Mouse (Mus musculus) adrenal gland, postnatal 10 days (tissue): ENCODE measurements around the gene Prkd1. TPM values are rescaled to one million over a fixed set of nuclear protein-coding genes. Genes with fewer than 3 reads are reported as not detected.

Experiments
- DNase-seq: peaks from one replicate; pipeline ENCODE4 v3.0.0; 2021; ENCODE audit warnings: mixed read lengths
- total RNA-seq, 2 experiments: library from RNA; stranded (reverse); gene quantifications; 2 replicates each; pipeline ENCODE4 v1.2.3; 2021

Gene Prkd1
- total RNA-seq, 2 experiments from 2014 or later: 10.0 to 13.1 TPM

DNA sequence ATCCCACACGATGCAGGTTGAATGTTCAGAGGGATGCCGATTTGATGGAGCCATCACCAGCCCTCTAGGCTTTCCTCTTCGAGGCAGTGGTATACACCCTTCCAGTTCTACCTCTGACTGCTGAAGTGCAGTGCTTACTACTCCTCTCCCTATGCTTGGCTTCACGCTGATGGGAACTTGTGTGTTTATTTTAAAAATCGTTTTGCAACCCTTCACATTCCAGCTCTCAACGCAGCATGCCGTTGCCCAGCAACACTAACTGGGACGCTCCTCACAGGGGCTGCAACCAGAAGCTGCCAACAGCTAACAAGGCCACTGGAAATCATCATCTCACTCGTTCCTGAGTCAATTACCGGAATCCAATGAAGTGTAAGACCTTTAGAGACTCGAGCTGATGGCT is 296.5 kb downstream of the Prkd1 start:
- DNase-seq: peak; percentile 10

DNA sequence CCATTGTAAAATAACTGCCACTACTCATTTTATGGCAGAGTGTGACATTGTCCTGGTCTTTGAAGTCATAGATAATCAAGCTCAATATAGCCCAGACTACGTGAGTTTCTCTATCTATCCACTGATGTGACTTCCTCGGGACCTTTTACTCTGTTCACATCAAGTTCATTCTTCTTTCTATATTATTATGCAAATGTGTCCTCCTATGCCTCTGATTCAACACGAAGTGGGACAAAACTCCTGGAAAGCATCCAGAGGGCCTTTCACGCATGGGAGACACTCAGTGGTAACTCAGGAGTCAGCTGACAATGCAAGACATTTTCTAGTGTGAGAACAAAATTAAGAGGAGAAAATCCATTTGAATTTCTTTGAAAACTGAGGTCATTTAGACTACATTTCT is 315.7 kb downstream of the Prkd1 start:
- DNase-seq: no peak

DNA sequence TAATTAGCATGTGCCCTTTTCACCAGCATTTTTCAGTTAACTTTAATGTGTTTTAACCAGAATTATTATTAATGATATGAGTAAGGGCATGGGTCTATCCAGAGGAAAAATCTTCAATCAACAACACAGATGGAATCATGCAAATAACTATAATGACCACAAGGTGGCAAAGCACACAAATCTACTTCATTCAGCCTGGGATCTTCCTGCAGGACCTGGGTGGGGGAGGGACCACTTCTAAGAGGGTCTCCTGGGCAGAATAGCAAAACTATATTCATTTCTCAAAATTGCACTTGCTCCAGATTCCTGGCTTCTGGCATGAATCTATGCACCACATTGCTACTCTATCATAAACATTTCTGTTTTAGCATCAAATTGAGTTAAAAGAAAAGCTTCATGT is 334.3 kb downstream of the Prkd1 start:
- peak; percentile 6 for DNase-seq

DNA sequence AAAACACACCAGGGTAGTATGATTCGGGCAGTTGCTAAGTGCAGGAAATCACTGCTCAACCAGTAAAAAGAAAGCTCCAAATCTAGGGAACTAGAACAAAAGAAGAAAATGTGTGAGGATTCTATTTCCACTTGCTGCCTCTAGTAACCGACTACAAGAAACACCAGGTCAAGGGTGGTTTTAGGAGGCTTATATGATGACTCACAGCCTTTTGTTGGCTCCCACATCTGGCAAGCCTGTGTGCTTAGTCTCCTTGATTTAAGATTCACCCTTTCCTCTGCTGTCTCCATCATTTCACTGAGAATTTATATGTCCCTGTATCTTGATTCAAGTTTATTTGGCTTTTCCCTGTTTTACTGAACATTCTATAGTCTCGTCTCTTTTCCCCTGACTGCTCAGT is 339.6 kb downstream of the Prkd1 start:
- peak; percentile 6 for DNase-seq

DNA sequence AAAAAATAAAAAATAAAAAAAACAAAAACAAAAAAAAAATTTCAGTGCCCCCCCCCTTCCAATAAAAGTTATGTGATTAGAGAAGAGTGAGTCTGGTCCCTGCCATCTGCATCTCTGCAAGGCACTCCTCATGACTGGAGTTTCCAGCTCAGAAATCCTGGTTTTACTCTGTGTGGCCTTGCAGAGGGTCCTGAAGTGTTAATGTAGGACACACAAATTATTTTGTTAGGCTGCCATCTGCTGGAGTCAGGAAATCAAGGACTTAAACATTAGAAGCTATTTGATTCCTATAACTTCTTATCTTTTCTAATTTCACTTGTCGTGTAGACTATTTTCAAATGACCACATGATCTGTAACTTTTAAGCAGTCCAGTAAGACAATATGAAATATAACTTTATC is 347.6 kb downstream of the Prkd1 start:
- DNase-seq: peak; percentile 5

DNA sequence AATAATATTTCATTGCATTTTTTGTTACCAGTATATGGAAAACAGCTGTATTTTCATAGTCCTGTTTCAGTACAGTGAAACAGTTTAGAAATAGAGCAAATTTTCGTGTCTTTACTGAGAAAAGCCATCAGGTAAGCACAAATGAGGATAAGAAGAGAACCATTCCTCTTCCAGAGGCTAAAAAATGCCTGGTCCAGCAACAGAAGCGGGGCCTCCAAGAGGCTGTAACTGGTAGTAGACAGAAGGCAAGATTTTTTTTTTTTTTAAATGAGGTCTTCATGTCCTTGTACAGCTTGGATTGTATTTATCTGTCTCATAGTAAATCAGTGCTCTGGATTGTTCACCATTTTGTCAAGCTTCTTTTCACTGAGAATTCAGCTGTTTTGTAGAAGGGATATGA is 352.8 kb downstream of the Prkd1 start:
- DNase-seq: no peak

DNA sequence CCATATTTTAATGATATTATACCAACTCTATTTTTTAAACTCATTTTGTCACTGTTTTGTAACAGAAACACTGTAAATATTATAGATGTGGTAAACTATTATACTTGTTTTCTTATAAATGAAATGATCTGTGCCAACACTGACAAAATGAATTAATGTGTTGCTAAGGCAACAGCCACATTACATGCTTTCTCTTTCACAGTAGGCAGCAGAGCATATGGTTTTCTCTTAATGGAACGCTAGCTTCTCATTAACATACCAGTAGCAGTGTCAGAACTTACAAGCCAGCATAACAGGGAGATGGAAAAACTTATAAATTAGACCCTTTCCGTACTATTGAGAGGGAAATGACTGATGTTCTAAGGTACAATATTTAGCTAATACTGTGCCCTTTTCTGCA is 353.3 kb downstream of the Prkd1 start:
- DNase-seq: no peak

DNA sequence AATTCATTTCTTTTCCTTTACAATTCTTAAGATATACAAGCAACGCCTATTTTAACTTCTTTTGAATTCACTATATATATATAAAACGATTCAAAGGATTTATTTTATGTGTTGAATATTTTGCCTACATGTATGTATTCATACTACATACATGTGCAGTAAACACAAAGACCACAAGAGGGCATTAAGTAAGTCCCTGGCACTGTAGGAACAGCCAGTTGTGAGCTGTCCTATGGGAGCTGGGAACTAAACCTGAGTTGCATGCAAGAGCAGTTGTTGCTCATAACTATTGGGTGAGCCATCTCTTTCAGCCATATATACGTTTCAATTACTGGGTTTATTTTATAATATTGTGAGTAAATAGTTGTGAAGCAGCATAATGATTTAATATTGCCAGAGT is 356.1 kb downstream of the Prkd1 start:
- no peak for DNase-seq
